Mouse (Mus musculus) liver, adult 2 months (tissue): ENCODE measurements around the gene Cfap161. TPM values are rescaled to one million over a fixed set of nuclear protein-coding genes. Genes with fewer than 3 reads are reported as not detected.

Source experiments
- DNase-seq: peaks from one replicate; pipeline ENCODE4 v3.0.0-alpha.2; 2011; ENCODE audit warnings: low read depth, low spot score; ENCODE audit errors: extremely low read depth
- H3K27ac ChIP-seq: fragments of 200-500 bp; replicated peaks from 2 replicates; pipeline ENCODE4 v1.5.1; 2012; ENCODE audit warnings: low read depth, mild to moderate bottlenecking, control low read depth, inconsistent platforms, low read length; ENCODE audit not compliant: insufficient read depth
- H3K27me3 ChIP-seq: fragments of 200-500 bp; 2 replicates; pipeline ENCODE4 v1.6.1; 2012; ENCODE audit warnings: mild to moderate bottlenecking, moderate library complexity, low read length, inconsistent platforms; ENCODE audit not compliant: control insufficient read depth, insufficient read depth
- H3K36me3 ChIP-seq: fragments of 200-500 bp; 2 replicates; pipeline ENCODE4 v1.6.1; 2012; ENCODE audit warnings: low read length, inconsistent platforms; ENCODE audit not compliant: control insufficient read depth, insufficient read depth
- H3K4me1 ChIP-seq: fragments of 200-500 bp; 2 replicates; pipeline ENCODE4 v1.6.1; 2011; ENCODE audit warnings: low read length; ENCODE audit not compliant: control insufficient read depth, insufficient read depth
- H3K4me3 ChIP-seq: fragments of 200-500 bp; 2 replicates; pipeline ENCODE4 v1.5.1; 2011; ENCODE audit warnings: low read depth, mild to moderate bottlenecking, control low read depth, low read length, moderate library complexity; ENCODE audit not compliant: insufficient read depth
- H3K79me2 ChIP-seq: fragments of 200-500 bp; 2 replicates; pipeline ENCODE4 v1.6.1; 2012; ENCODE audit warnings: inconsistent platforms, mild to moderate bottlenecking, low read length, moderate library complexity; ENCODE audit not compliant: control insufficient read depth, insufficient read depth
- H3K9ac ChIP-seq: fragments of 200-500 bp; 2 replicates; pipeline ENCODE4 v1.6.1; 2012; ENCODE audit warnings: low read depth, mild to moderate bottlenecking, control low read depth, inconsistent platforms, low read length
- CTCF ChIP-seq: fragments of 200-500 bp; IDR thresholded peaks from 2 replicates; pipeline ENCODE4 v1.5.1; 2011; ENCODE audit warnings: low read depth, low read length, control low read depth
- POLR2A ChIP-seq: fragments of 200-500 bp; IDR thresholded peaks from 2 replicates; pipeline ENCODE4 v1.6.1; 2011; ENCODE audit warnings: low read length, control low read depth; ENCODE audit not compliant: insufficient read depth; ENCODE audit errors: extremely low read depth
- WGBS: fragments of 180-500 bp; shearing (Covaris S2); methylation state at CpG from one replicate; pipeline ENCODE4 v1.1.7; 2018; 5-methylcytosine and 5-hydroxymethylcytosine counted together
- polyA plus RNA-seq: library from polyadenylated mRNA; depleted of rRNA; stranded (reverse); fragments of >200 nt; gene quantifications from 2 replicates; pipeline ENCODE4 v1.2.3, GENCODE M21; 2012
- total RNA-seq: library from RNA; depleted of rRNA; stranded (reverse); fragments of >200 nt; gene quantifications from 2 replicates; pipeline ENCODE4 v1.2.3, GENCODE M21; 2014

Cfap161 gene
- total and polyA plus RNA-seq, 2 experiments, result not detected

DNA sequence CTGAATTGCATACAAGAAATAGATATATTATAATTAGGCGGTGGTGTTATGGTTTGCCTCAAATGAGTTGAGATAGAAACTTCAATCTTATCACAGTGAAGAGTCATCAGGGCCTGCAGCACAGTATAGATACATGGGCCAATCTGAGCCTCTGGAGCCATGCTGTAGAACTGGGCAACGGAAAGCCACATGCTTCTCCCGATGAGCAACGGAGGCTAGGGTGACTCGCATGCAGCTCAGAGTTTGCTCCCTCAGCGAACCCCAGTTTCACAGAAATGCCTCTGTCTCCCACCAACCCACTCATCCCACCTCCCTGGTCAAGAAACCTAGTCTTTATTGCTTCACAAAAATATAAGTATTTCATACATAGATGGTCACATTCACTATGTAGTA is 6.8 kb upstream of the Cfap161 start:
- Histone ChIP-seq H3K27me3 (no peaks in the 10 kb centered on the region), H3K36me3 (no peaks in the 10 kb centered on the region), H3K4me3 (no peak overlapping the region), H3K79me2 (no peaks in the 10 kb centered on the region), H3K27ac (no peak overlapping the region), H3K9ac (no peak overlapping the region), H3K4me1 (no peaks in the 10 kb centered on the region)
- DNase-seq, result no peak
- TF ChIP-seq CTCF (no peak), POLR2A (no peak)
- 97% methylated on average over 6 of the region's 6 CpGs for WGBS

DNA sequence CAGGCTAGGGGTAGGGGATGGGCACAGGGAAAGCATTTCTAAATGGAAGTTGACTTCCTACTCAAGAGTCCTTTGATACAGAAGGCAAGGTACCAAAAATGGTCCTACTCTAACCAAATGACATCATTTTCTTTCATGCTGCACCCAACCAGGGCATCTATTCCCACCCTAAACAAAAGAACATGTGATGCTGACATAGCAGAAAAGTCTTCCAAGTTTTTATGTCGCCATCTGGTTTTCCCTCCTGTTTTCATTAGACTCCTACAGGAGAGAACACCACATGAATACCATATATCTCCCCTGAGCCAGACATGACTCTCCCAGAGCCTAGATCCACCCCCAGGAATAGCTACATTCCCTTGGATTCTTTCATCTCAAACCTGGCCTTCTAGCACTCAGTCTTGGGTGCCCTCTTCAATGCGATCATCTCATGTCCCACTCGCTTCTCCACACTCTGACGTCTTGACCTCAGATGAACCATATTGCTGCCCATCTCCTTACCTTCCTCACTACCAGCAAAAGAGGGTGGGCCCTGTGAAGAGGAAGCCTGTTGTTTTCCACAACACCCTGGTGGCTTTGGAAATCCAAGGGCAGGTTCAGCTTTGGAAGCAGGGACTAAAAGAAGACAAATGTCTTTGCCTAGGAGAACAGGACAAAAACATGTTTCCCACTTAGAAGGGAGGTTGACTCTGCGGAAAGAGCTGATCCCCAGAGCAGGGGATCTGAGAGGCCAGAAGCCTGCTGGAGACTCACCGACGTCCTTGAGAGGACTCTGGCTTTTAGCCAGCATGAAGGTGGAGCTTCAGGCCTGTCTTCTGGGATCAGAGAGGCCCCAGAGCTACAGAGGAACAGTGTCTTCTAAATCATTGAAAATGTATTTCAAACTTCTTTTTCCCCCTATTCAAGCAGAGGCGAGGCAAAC is 6.1 kb upstream of the Cfap161 start:
- H3K9ac ChIP-seq, result no peak overlapping the region
- H3K27me3 ChIP-seq, result no peaks in the 10 kb centered on the region
- WGBS, result 82% methylated on average over 8 of the region's 8 CpGs
- H3K36me3 ChIP-seq, result no peaks in the 10 kb centered on the region
- TF ChIP-seq CTCF (no peak), POLR2A (no peak)
- no peaks in the 10 kb centered on the region for H3K4me1 ChIP-seq
- DNase-seq, result no peak
- no peaks in the 10 kb centered on the region for H3K79me2 ChIP-seq
- H3K27ac ChIP-seq, result no peak overlapping the region
- no peak overlapping the region for H3K4me3 ChIP-seq

DNA sequence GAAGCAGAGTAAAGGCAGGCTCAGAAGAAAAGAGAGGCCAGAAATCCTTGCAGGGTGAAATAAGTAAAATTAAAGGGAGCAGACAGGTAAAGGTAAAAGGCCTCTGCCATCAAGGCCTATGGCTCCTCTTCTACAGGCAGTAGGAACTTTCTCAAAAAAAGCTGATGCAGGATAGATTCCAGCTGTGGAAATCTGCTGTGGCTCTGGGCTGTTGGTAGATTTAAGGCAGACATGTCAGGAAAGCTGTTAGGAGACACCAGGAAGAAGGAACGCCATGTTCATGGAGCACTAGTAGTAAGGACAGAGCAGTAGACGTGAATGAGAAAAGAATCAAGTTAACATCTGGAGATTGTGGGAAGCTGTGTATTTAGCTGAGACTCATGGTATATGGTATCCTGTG is 5.4 kb upstream of the Cfap161 start:
- Histone ChIP-seq H3K27ac (no peak overlapping the region), H3K79me2 (no peaks in the 10 kb centered on the region), H3K36me3 (no peaks in the 10 kb centered on the region), H3K27me3 (no peaks in the 10 kb centered on the region), H3K9ac (no peak overlapping the region), H3K4me3 (no peak overlapping the region), H3K4me1 (no peaks in the 10 kb centered on the region)
- WGBS, result 95% methylated on average over 2 of the region's 2 CpGs
- TF ChIP-seq POLR2A (no peak), CTCF (no peak)
- no peak for DNase-seq

DNA sequence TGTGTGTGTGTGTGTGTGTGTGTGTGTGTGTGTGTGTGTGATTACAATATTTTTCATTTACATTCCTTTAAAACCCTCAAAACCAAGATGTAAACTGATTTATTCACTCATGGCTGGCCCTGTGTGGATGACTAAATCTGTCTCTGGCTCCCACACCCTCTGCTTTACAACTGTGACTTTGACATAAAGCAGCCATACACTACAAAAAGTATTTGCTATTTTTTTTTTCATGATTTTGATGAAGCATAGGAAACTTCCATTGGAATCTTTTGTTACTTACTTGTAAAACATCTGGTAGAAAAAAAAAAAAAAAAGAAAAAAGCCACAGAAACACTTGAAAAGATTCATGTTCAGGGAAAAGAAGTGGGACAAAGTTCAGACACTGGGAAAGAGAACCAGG is 3.3 kb upstream of the Cfap161 start:
- no peak overlapping the region for H3K9ac ChIP-seq
- H3K4me3 ChIP-seq, result no peak overlapping the region
- H3K4me1 ChIP-seq, result no peaks in the 10 kb centered on the region
- H3K36me3 ChIP-seq, result no peaks in the 10 kb centered on the region
- H3K27ac ChIP-seq, result no peak overlapping the region
- TF ChIP-seq POLR2A (no peak), CTCF (no peak)
- no peaks in the 10 kb centered on the region for H3K27me3 ChIP-seq
- no peak for DNase-seq
- H3K79me2 ChIP-seq, result no peaks in the 10 kb centered on the region

DNA sequence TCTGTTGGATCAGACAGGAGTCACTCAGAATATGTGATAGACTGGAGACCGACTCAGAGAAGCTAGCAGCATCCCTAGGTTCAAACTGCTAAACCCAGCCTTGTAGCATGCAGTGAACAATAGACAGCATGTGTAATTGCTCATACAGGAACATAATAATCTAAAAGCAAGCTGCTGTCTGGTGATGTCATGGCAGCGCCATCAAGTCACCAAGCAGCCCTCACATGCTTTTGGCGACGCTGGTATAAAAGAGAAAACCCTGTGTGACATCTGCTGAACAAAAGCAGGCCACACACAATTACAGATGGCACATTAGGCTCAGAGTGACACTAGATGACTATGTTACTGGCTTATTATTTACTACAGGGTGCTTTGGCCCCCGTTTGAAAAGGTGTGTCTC is 1.5 kb upstream of the Cfap161 start:
- Histone ChIP-seq H3K79me2 (no peaks in the 10 kb centered on the region), H3K4me1 (no peaks in the 10 kb centered on the region), H3K4me3 (no peak overlapping the region), H3K27me3 (no peaks in the 10 kb centered on the region), H3K27ac (no peak overlapping the region), H3K9ac (no peak overlapping the region), H3K36me3 (no peaks in the 10 kb centered on the region)
- 82% methylated on average over 5 of the region's 5 CpGs for WGBS
- DNase-seq, result no peak
- TF ChIP-seq POLR2A, result no peak
- no peak for TF ChIP-seq CTCF

DNA sequence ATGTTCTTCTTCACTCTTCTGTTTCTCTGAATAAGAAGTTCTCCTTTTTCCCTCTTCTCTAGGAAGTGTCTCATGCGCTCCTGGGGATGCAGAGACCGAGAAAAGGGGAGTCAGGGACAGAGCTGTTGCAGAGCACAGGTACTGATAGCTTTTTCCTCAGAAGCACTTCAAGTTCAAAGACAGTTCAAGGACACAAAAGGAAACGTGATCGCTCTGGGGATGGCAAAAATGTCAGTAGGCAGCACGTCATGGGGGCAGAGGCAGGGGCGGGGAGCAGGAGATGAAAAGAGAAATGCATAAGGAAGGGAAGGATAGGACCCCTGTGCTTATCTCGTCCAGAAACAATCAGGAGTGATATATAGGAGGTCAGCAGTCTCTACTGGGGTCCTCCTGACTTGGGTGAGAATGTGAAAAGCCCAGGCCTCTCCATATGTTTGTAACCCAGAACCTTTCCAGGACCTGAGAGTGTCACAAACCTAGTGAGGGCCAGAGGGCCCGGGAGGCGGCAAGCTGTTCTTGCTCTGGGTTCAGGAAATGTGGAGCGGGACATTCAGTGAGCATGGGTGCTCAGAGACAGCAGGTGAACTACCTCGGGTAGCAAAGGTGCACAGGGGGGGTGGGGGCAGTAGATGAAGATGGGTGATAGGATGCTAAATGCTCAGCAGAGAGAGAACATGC is 535 bp downstream of the Cfap161 start:
- 43% methylated on average over 11 of the region's 11 CpGs for WGBS
- DNase-seq, result no peak
- Histone ChIP-seq H3K9ac (no peak overlapping the region), H3K4me1 (no peaks in the 10 kb centered on the region), H3K36me3 (no peaks in the 10 kb centered on the region), H3K79me2 (no peaks in the 10 kb centered on the region), H3K27me3 (no peaks in the 10 kb centered on the region), H3K4me3 (no peak overlapping the region), H3K27ac (no peak overlapping the region)
- TF ChIP-seq POLR2A (no peak), CTCF (no peak)
